Mouse (Mus musculus) bone marrow macrophage, adult 2 months (primary cell): ENCODE data around the gene Racgap1.

ENCODE experiments used
- CTCF ChIP-seq: IDR thresholded peaks from 2 replicates; pipeline ENCODE4 v1.5.1; 2012; ENCODE audit warnings: low read depth, mild to moderate bottlenecking, low read length, moderate library complexity
- POLR2A ChIP-seq: IDR thresholded peaks from 2 replicates; pipeline ENCODE4 v1.6.1; 2012; ENCODE audit warnings: mild to moderate bottlenecking, low read depth, low read length, borderline replicate concordance

DNA sequence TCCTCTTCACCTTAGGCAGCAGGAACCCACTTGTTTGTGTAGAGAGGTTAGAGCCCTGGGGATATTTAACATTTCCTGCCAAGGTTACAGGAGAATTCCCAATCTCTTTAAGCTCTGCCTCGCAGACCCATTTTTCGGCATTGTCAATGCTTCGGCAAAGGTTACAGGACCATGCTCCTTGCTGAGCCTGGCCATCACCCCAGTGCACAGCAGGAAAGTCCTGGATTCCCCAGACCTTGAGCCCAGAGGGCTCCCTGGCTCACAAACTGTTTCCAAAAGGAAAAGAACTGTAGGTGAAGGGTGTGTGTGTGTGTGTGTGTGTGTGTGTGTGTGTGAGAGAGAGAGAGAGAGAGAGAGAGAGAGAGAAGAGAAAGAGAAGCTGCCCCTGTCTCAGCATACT lies 23.4 kb upstream of the Racgap1 start:
- TF ChIP-seq CTCF: no peak
- TF ChIP-seq POLR2A: no peak
